Mouse (Mus musculus) embryo, embryonic 10.5 days (tissue): ENCODE results near the gene Sell.
A peak's percentile ranks its signal among the peaks of the same experiment; 100 is the strongest.
"Not testable (repeated sequence)": the region's sequence is repeated elsewhere in the genome, so short reads cannot be mapped to it uniquely, and the experiment has no call there.

ENCODE experiments used
- DNase-seq: peaks from one replicate; pipeline ENCODE4 v3.0.0-alpha.2; 2015; ENCODE audit warnings: low spot score

Gene Sell

GRCm38 (mm10) chr1:164061925-164062324 lies at the start of gene Sell:
Sell (plus strand) TSS chr1:164061982.
- DNase-seq: no peak

GRCm38 (mm10) chr1:164014616-164015015 lies 47.2 kb upstream of the Sell start:
- DNase-seq: no peak

GRCm38 (mm10) chr1:164018221-164018896 lies 43.4 kb upstream of the Sell start:
- DNase-seq: no peak

GRCm38 (mm10) chr1:164019789-164020188 lies 42.0 kb upstream of the Sell start:
- DNase-seq: peak; percentile 22

- DNase-seq: not testable (repeated sequence)
These were observed 41.0 kb upstream of the Sell start for GRCm38 (mm10) chr1:164020746-164021145.

- DNase-seq: not testable (repeated sequence)
These were observed 39.7 kb upstream of the Sell start for GRCm38 (mm10) chr1:164022106-164022505.

GRCm38 (mm10) chr1:164025685-164026084 lies 36.1 kb upstream of the Sell start:
- no peak for DNase-seq

GRCm38 (mm10) chr1:164027416-164027815 lies 34.4 kb upstream of the Sell start:
- no peak for DNase-seq

- no peak for DNase-seq
These were observed 21.2 kb upstream of the Sell start for GRCm38 (mm10) chr1:164040385-164041135.

- DNase-seq: no peak
These were observed 18.2 kb upstream of the Sell start for GRCm38 (mm10) chr1:164043549-164043948.

- no peak for DNase-seq
These were observed 13.8 kb upstream of the Sell start, which contains the start of gene Sele for GRCm38 (mm10) chr1:164047934-164048333. Sele (plus strand) TSS chr1:164048234.

GRCm38 (mm10) chr1:164053561-164053960 lies 8.2 kb upstream of the Sell start:
- DNase-seq: no peak

- peak; percentile 15 for DNase-seq
These were observed 7.0 kb upstream of the Sell start for GRCm38 (mm10) chr1:164054800-164055199.

GRCm38 (mm10) chr1:164060071-164060470 lies 1.7 kb upstream of the Sell start:
- DNase-seq: no peak

- peak; percentile 39 for DNase-seq
These were observed 504 bp upstream of the Sell start for GRCm38 (mm10) chr1:164061278-164061677.

- no peak for DNase-seq
These were observed 1.1 kb downstream of the Sell start for GRCm38 (mm10) chr1:164062856-164063255.

- DNase-seq: no peak
These were observed 2.0 kb downstream of the Sell start for GRCm38 (mm10) chr1:164063745-164064144.

GRCm38 (mm10) chr1:164069261-164069660 lies 7.5 kb downstream of the Sell start:
- no peak for DNase-seq

GRCm38 (mm10) chr1:164070461-164070860 lies 8.7 kb downstream of the Sell start:
- no peak for DNase-seq

GRCm38 (mm10) chr1:164071111-164071510 lies 9.3 kb downstream of the Sell start:
- DNase-seq: no peak

- no peak for DNase-seq
These were observed 10.2 kb downstream of the Sell start for GRCm38 (mm10) chr1:164072001-164072400.

GRCm38 (mm10) chr1:164073091-164073490 lies 11.3 kb downstream of the Sell start:
- no peak for DNase-seq

GRCm38 (mm10) chr1:164073803-164074202 lies 12.0 kb downstream of the Sell start:
- DNase-seq: no peak
